Mouse (Mus musculus) frontal cortex, postnatal 10 days (tissue): Measurements from ENCODE around the gene Cldn3.

Experiments used
- DNase-seq, 2 experiments: peaks; one replicate each; pipeline ENCODE4 v3.0.0; 2022; ENCODE audit warnings: low spot score in 2 of 2, mixed read lengths in 1 of 2

Cldn3 gene

DNA sequence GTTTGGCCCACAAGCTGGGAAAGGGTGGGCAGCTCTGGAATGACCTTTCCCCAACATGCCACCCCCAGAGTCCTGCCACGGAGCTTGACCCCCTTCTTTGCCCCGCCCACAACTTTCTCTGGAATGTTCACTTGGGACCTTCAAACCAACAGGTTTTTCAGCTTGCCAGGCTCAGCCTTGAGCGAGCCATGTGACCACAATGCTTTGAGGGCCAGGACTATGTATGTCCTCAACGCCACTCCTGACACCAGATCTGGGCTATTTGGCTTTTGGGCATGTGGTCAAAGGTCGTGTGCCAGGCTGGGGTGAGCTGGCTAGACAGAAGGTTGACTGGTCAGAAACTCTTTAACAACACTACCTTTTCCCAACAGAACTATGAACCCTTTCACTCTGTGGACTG, 16.1 kb downstream of the Cldn3 start:
- no peak for DNase-seq

DNA sequence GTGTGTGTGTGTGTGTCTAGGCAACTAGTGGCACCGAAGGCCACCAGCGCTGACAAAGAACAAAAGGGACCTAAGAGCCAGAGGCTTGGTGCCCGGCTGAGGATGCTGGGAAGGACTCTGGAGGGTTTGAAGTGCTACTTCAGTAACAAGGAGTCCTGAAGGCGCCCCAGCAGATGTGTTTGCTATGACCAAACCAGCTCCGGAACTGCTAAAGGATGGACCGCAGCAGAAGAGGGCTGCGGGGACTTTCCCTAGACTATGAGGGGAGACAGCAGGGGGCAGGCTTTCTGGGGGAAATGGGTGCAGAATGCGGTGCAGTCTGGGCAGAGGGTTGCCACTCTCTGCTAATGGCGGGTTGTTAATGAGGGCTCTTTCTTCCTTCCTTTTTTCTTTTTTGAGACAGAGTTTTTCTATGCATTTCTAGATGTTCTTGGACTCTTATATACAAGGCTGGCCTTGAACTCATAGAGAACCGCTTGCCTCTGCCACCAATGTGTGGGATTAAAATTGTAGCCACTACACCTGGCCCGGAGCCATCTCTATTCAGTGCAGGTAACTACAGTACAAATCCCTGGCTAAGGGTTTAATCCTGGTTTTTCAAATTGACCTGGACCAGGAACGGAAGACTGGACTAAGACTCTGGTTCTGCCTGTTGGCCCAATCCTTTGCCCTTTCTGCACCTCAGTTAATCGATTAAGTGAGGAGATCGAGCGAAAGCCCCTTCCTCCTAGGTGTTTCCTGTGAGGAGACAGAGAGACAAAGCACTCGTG, 22.0 kb downstream of the Cldn3 start:
- DNase-seq: peak in 1 of 2 experiments; percentile 53

DNA sequence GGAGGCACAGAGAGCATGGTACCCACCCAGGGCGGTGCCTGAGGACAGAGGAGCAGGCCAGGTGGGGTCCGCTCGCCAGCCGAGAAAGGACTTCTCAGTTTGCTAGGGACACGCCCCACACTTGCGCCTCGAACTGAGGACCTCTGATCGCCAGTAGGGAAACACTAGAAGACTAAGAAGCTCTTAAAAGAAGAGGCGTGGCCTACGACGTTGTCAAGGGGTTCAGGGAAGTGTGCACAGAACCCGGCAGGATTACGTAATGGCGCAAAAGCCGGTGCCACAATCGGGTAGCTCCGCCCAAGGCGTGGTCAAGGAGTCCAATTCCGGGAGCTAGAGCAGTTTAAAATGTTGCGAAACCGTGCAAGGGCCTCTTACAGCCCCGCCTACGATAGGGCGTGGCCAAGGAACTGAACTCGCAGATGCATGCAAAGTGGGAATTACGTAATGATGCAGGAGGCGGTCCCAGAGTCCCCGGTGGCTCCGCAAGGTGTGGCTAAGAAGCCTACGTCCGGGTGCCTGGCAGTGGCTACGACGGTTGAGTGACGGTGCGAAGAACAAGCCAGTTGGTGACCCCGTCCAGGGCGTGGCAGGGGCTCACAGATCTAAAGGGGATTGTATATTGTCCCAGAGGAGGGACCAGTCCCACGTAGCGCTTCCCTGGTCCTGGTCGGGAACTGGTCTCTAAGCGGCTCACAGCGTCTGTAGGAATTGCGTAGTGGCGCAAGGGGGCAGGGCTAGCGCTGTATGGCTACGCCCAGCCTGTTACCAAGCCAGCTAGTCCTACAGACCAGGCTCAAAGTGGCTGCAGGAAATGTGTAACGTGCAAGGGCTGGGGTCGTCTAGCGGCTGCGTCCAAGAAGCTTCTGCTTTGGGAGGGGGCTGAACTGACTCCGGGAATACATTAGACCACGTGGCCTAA, 22.9 kb downstream of the Cldn3 start, which contains the start of gene Abhd11:
Gene Abhd11 (plus strand): TSS at position 482 of the 919 bp plus-strand sequence.
- peak; percentile 97 to 99 for DNase-seq

DNA sequence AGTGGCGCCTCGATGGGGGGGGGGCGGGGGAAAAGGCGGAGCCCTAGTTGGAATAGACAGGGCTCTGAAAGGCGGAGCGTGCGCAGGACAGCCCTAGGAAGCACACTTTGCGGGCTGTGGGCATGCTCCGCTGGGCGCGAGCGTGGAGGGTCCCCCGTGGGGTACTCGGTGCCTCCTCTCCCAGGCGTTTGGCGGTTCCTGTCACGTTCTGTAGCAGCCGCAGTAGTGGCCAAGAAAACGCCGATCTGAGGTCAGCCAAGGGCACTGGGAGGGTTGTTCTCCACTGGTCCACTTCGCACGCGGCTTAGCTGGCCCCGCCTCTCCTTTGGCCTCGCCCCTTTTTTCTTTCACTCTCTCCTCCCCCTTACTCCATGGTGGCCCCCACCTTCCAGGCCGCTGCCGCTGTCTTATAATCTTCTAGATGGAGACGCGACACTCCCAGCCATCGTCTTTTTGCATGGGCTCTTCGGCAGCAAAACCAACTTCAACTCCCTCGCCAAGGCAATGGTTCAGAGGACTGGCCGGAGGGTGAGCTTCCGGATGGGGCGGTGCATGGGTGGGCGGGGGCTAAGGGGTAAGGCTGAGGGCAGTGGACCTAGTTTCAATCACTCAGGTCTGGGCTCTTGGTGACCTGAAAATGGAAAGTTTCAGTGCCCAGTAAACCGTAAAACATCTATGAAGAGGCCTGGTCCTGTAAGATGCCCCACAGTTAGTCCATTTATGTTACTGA, 23.7 kb downstream of the Cldn3 start:
- DNase-seq: peak; percentile 85 to 87

GRCm38 (mm10) chr5:135010320-135010709, 24.3 kb downstream of the Cldn3 start:
- DNase-seq: no peak

DNA sequence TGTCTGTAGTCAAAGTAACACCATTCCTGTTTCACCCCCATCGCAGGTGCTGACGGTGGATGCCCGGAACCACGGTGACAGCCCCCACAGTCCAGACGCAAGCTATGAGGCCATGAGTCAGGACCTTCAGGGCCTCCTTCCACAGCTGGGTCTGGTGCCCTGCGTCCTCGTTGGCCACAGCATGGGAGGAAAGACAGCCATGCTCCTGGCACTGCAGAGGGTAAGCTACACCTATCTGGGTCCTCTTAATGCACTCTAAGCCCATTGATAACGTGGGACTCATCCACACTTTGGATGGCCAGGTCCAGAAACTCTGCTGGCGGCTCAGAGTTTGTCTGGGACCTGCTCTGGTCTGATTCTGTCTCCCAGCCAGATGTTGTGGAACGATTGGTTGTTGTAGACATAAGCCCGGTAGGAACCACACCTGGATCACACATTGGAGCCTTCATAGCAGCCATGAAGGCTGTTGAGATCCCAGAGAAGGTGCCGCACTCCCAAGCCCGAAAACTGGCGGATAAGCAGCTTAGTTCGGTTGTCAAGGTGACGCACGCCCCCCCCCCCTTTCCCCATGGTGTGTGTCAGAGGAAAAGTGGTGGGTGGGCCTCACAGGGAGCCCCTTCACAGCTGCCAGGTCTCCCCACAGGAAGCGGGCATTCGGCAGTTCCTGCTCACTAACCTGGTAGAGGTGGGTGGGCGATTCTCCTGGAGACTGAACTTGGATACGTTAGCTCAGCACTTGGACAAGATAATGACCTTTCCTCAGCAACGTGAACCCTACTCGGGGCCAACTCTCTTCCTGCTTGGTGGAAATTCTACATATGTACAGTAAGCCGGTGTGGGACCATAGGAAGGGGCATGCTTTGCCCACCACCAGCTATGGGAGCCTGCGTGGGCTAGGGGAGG, 25.1 kb downstream of the Cldn3 start:
- no peak for DNase-seq

GRCm38 (mm10) chr5:135011809-135012613, 26.0 kb downstream of the Cldn3 start:
- no peak for DNase-seq

GRCm38 (mm10) chr5:135012671-135013441, 26.8 kb downstream of the Cldn3 start:
- DNase-seq: peak in 1 of 2 experiments; percentile 68

DNA sequence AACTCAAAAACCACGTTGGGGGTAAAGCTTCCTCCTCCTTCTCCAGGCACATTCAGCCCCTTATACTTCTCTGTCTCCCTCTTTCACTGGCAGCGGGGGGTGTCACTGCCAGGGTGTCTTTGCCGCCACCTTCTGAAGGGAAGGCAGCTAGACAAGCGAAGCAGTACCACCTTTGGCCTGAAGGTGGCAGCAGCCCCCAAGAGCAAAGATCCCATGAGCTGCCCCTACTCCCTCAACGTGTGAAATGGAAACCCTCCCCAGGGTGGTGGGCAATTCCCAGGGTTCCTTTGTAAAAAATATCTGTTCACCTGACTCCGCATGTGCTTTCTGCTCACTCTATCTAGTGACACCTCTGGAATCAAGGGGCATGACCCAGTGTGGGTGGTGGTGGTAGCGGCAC, 29.5 kb downstream of the Cldn3 start:
- peak; percentile 72 to 86 for DNase-seq

GRCm38 (mm10) chr5:135016224-135016759, 30.3 kb downstream of the Cldn3 start:
- DNase-seq: no peak

DNA sequence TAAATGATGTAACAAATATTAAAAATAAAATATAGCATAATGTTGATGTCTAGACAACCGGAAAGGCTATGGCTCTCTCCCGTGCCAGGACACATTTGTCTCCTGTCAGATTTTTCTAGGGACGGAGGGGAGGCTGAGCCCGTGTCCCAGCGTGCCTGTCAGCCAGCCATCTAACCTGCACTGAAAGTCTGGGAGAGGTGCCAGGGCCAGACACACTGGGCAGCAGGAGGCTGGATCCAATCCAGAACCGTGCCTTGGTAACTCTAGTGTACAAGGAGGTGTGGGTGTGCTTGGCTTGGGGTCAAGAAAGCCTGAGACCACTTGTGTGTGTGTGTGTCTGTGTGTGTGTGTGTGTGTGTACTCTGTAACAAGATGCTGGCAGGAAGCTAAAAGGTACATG, 35.8 kb downstream of the Cldn3 start:
- no peak for DNase-seq

- DNase-seq: peak; percentile 82 to 89
These were observed 37.5 kb downstream of the Cldn3 start, which contains the start of gene Stx1a for GRCm38 (mm10) chr5:135023344-135024173. Gene Stx1a (plus strand): TSS chr5:135023482.

- no peak for DNase-seq
These were observed 38.7 kb downstream of the Cldn3 start for GRCm38 (mm10) chr5:135024665-135025224.

- DNase-seq: no peak
These were observed 39.9 kb downstream of the Cldn3 start for GRCm38 (mm10) chr5:135025899-135026298.

GRCm38 (mm10) chr5:135029007-135029854, 43.2 kb downstream of the Cldn3 start:
- DNase-seq: no peak

DNA sequence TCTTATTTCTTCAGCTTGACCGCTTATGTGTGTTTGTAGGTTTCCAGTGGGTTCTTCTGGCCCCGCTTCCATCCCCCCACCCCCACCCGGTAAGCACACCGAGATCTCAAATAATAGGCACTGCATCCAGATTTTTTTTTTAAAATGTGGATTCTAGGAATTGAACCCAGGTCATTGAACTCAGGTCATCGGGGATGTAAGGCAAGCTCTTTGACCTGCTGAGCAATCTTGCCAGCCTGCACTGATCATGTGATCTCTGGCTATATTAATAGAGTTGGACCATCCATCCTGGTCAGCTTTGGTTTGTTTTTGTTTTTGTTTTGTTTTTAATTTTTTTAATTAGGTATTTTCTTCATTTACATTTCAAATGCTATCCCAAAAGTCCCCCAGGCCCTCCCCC, 46.6 kb downstream of the Cldn3 start:
- no peak for DNase-seq

DNA sequence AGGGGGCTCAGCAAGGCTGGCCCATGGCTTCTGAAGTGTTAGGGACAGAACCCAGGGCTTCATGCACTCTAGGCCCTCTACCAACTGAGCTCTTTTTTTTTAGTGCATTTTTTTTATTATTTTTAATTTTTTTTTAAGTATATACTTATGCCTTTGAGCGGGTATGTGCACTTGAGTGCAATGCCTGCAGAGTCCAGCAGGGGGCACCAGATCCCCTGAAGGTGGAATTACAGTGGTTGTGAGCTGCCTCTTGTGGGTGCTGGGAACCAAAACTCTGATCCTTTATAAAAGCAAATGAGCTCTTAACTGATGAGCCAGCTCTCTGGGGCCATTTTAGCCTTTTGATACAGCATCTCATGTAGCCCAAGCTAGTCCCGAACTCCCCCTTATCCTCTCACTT, 48.6 kb downstream of the Cldn3 start:
- no peak for DNase-seq
